Comparison of ENCODE assay signal across 8 mouse cellular contexts in the genomic region with DNA sequence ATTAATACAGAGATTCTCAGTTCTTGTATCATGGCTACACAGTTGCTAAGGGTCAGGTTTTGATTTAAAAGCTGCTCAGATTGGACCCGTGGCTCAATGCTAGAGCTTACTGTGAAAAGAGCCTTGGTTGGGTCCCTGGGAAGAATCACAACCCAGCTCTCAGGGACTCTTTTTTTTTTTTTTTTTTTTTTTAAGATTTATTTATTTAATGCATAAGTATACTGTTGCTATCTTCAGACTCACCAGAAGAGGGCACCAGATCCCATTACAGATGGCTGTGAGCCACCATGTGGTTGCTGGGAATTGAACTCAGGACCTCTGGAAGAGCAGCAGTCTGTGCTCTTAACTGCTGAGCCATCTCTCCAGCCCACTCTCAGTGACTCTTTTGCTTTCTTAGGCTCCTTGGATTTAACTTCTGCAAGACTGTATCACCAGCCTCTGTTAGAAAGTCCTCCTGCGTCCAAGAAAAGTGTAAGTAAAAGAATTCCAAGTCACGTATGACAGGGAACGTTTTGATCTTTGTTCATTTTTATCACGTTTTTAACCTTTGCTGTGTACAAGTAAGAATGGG. TPM values are rescaled to one million over a fixed set of nuclear protein-coding genes. Genes with fewer than 3 reads are reported as not detected.
DNase-seq lines count a peak whose midpoint lies in the region; ATAC-seq and TF ChIP-seq lines count a peak whose summit lies in the region.

No protein-coding gene starts in this region.

- peak overlapping the region; percentile 71; the same call in 1 of the 2 replicates for H3K4me3 ChIP-seq in kidney, embryonic 14.5 days (ENCODE audit: low read length)
- no peak overlapping the region for H3K4me3 ChIP-seq in embryonic facial prominence, embryonic 12.5 days
- no peak overlapping the region for H3K4me3 ChIP-seq in midbrain, embryonic 13.5 days (replicated peaks)
- H3K4me3 ChIP-seq in cerebellum, adult 2 months (replicated peaks; ENCODE audit: insufficient read depth, low read depth, low read length) = no peak overlapping the region
- H3K4me3 ChIP-seq in heart, embryonic 11.5 days (ENCODE audit: low read depth, low read length) = no peak overlapping the region

- H3K4me1 ChIP-seq in kidney, embryonic 14.5 days (ENCODE audit: control insufficient read depth, insufficient read depth, low read length) = peaks cover 12% of the 10 kb centered on the region
- peaks cover 16% of the 10 kb centered on the region; the same call in 1 of the 2 replicates for H3K4me1 ChIP-seq in embryonic facial prominence, embryonic 12.5 days
- H3K4me1 ChIP-seq in midbrain, embryonic 13.5 days (replicated peaks) = peaks cover 44% of the 10 kb centered on the region
- H3K4me1 ChIP-seq in cerebellum, adult 2 months (ENCODE audit: control insufficient read depth, insufficient read depth, low read length) = no peaks in the 10 kb centered on the region
- H3K4me1 ChIP-seq in heart, embryonic 11.5 days (ENCODE audit: control insufficient read depth, insufficient read depth, low read length) = peaks cover 6% of the 10 kb centered on the region; the same call in 1 of the 2 replicates

- TF ChIP-seq POLR2A in cerebellum, adult 2 months (IDR thresholded peaks at IDR 0.05; ENCODE audit: borderline replicate concordance, insufficient read depth, low read length) = no peak

- no peak overlapping the region for H3K9ac ChIP-seq in kidney, embryonic 14.5 days (ENCODE audit: low read depth, low read length)
- H3K9ac ChIP-seq in embryonic facial prominence, embryonic 12.5 days = no peak overlapping the region
- H3K9ac ChIP-seq in midbrain, embryonic 13.5 days (replicated peaks) = no peak overlapping the region
- no peak overlapping the region for H3K9ac ChIP-seq in heart, embryonic 11.5 days (ENCODE audit: low read depth, low read length)

- 76% methylated on average over 5 of the region's 5 CpGs for whole genome bisulfite sequencing in kidney, embryonic 14.5 days
- 79% methylated on average over 5 of the region's 5 CpGs for WGBS in embryonic facial prominence, embryonic 12.5 days
- 78% methylated on average over 5 of the region's 5 CpGs for WGBS in midbrain, embryonic 13.5 days
- WGBS in cerebellum, adult 2 months = 74% methylated on average over 5 of the region's 5 CpGs
- WGBS in heart, embryonic 11.5 days (ENCODE audit: insufficient replicate concordance) = 78% methylated on average over 5 of the region's 5 CpGs

- no peak overlapping the region for H3K4me2 ChIP-seq in kidney, embryonic 14.5 days (replicated peaks; ENCODE audit: low read depth, low read length)
- peak overlapping the region; percentile 88; the same call in 1 of the 2 replicates for H3K4me2 ChIP-seq in embryonic facial prominence, embryonic 12.5 days (replicated peaks)
- H3K4me2 ChIP-seq in midbrain, embryonic 13.5 days (replicated peaks) = peak overlapping the region; percentile 88; the same call in 1 of the 2 replicates
- no peak overlapping the region; the same call in 1 of the 2 replicates for H3K4me2 ChIP-seq in heart, embryonic 11.5 days

- no peaks in the 10 kb centered on the region for H3K9me3 ChIP-seq in kidney, embryonic 14.5 days (ENCODE audit: control insufficient read depth, low read length)
- H3K9me3 ChIP-seq in embryonic facial prominence, embryonic 12.5 days = no peaks in the 10 kb centered on the region
- H3K9me3 ChIP-seq in midbrain, embryonic 13.5 days = no peaks in the 10 kb centered on the region
- no peaks in the 10 kb centered on the region for H3K9me3 ChIP-seq in heart, embryonic 11.5 days (replicated peaks; ENCODE audit: control insufficient read depth, low read length)

- H3K27me3 ChIP-seq in kidney, embryonic 14.5 days (ENCODE audit: control insufficient read depth, insufficient read depth, low read length) = no peaks in the 10 kb centered on the region
- H3K27me3 ChIP-seq in embryonic facial prominence, embryonic 12.5 days = no peaks in the 10 kb centered on the region
- no peaks in the 10 kb centered on the region for H3K27me3 ChIP-seq in midbrain, embryonic 13.5 days
- H3K27me3 ChIP-seq in cerebellum, adult 2 months (ENCODE audit: control insufficient read depth, insufficient read depth, low read length) = no peaks in the 10 kb centered on the region
- H3K27me3 ChIP-seq in heart, embryonic 11.5 days (ENCODE audit: control insufficient read depth, insufficient read depth, low read length) = no peaks in the 10 kb centered on the region

- peaks cover 43% of the 10 kb centered on the region for H3K36me3 ChIP-seq in kidney, embryonic 14.5 days (ENCODE audit: control insufficient read depth, insufficient read depth, low read length)
- peaks cover 43% of the 10 kb centered on the region for H3K36me3 ChIP-seq in embryonic facial prominence, embryonic 12.5 days
- peaks cover 39% of the 10 kb centered on the region for H3K36me3 ChIP-seq in midbrain, embryonic 13.5 days
- peaks cover 19% of the 10 kb centered on the region for H3K36me3 ChIP-seq in heart, embryonic 11.5 days (ENCODE audit: control insufficient read depth, insufficient read depth, low read length)

- no peak overlapping the region for H3K27ac ChIP-seq in kidney, embryonic 14.5 days (ENCODE audit: low read depth, low read length)
- H3K27ac ChIP-seq in embryonic facial prominence, embryonic 12.5 days = no peak overlapping the region
- H3K27ac ChIP-seq in midbrain, embryonic 13.5 days = no peak overlapping the region
- H3K27ac ChIP-seq in cerebellum, adult 2 months (ENCODE audit: insufficient read depth, low read length) = no peak overlapping the region
- no peak overlapping the region for H3K27ac ChIP-seq in heart, embryonic 11.5 days (ENCODE audit: low read depth, low read length)

- no peak for TF ChIP-seq CTCF in cerebellum, adult 2 months (IDR thresholded peaks at IDR 0.05; ENCODE audit: borderline replicate concordance, insufficient read depth, low read depth, low read length)

- no peak for DNase-seq in kidney, adult 11 months
- DNase-seq in B cell, adult 2 months = peak; percentile 51 to 57
- DNase-seq in frontal cortex, postnatal 25 days (ENCODE audit: low spot score in 2 of 2) = no peak
- no peak for DNase-seq in cerebellum, adult 2 months

- no peak for ATAC-seq in kidney, embryonic 14.5 days (ENCODE audit: low FRiP score, low TSS enrichment)
- ATAC-seq in embryonic facial prominence, embryonic 12.5 days (ENCODE audit: insufficient number of reproducible peaks, insufficient read depth, low FRiP score, low TSS enrichment) = no peak
- no peak for ATAC-seq in midbrain, embryonic 13.5 days
- no peak for ATAC-seq in heart, embryonic 11.5 days (replicated peaks; ENCODE audit: insufficient number of reproducible peaks, low FRiP score, low TSS enrichment)

RNA-seq across cellular contexts. Expression of gene 2700049A03Rik, which starts 2.7 kb away (rescaled TPM):
- polyA plus RNA-seq in kidney, embryonic 14.5 days (2014; fragmentation: Nextera tagmentation; extraction: Ambion mirVana) = 13.7 and 19.8 TPM in 2 replicates
- 16.9 and 18.7 TPM in 2 replicates for polyA plus RNA-seq in embryonic facial prominence, embryonic 12.5 days (2016; fragmentation: Nextera tagmentation; extraction: Ambion mirVana)
- polyA plus RNA-seq in midbrain, embryonic 13.5 days (2015; fragmentation: Nextera tagmentation; extraction: Ambion mirVana) = 15.0 and 19.4 TPM in 2 replicates
- 6.5 and 6.8 TPM in 2 replicates for polyA plus RNA-seq in cerebellum, adult 2 months (2012; rRNA removed)
- 10.2 and 15.4 TPM in 2 replicates for polyA plus RNA-seq in heart, embryonic 11.5 days (2014; fragmentation: Nextera tagmentation; extraction: Ambion mirVana)

RNA-seq across cellular contexts. Expression of gene Timm9, which starts 2.9 kb away (rescaled TPM):
- polyA plus RNA-seq in kidney, embryonic 14.5 days (2014; fragmentation: Nextera tagmentation; extraction: Ambion mirVana) = 90.7 and 114 TPM in 2 replicates
- polyA plus RNA-seq in embryonic facial prominence, embryonic 12.5 days (2016; fragmentation: Nextera tagmentation; extraction: Ambion mirVana) = 75.5 and 87.1 TPM in 2 replicates
- polyA plus RNA-seq in midbrain, embryonic 13.5 days (2015; fragmentation: Nextera tagmentation; extraction: Ambion mirVana) = 80.7 and 85.2 TPM in 2 replicates
- polyA plus RNA-seq in cerebellum, adult 2 months (2012; rRNA removed) = 76.6 and 78.0 TPM in 2 replicates
- 107 and 118 TPM in 2 replicates for polyA plus RNA-seq in heart, embryonic 11.5 days (2014; fragmentation: Nextera tagmentation; extraction: Ambion mirVana)

RNA-seq across cellular contexts. Expression of gene Tomm20l, which starts 28.1 kb away (rescaled TPM):
- not detected in 2 replicates for polyA plus RNA-seq in kidney, embryonic 14.5 days (2014; fragmentation: Nextera tagmentation; extraction: Ambion mirVana)
- not detected in 2 replicates for polyA plus RNA-seq in embryonic facial prominence, embryonic 12.5 days (2016; fragmentation: Nextera tagmentation; extraction: Ambion mirVana)
- polyA plus RNA-seq in midbrain, embryonic 13.5 days (2015; fragmentation: Nextera tagmentation; extraction: Ambion mirVana) = 0.32 TPM in 1 of 2 replicates, not detected in the other
- not detected in 2 replicates for polyA plus RNA-seq in cerebellum, adult 2 months (2012; rRNA removed)
- polyA plus RNA-seq in heart, embryonic 11.5 days (2014; fragmentation: Nextera tagmentation; extraction: Ambion mirVana) = 0.44 and 0.63 TPM in 2 replicates

Comparison
In these comparisons a context has a peak if more than half of its experiments do, and no peak if none do; other contexts are left out.
1. H3K4me2 ChIP-seq: peak in embryonic facial prominence, embryonic 12.5 days (single experiment) and midbrain, embryonic 13.5 days (single experiment); none in kidney, embryonic 14.5 days (single experiment) and heart, embryonic 11.5 days (single experiment).
2. DNase-seq: peak in B cell, adult 2 months (2 of 2); none in kidney, adult 11 months (single experiment), frontal cortex, postnatal 25 days (0 of 2) and cerebellum, adult 2 months (0 of 2).